25 mouse cellular contexts compared by ENCODE assay signal in genomic region chr2:120707041-120707440, GRCm38 (mm10).
"Had no signal": no experiment of that assay in that cellular context is flagged by ENCODE, and none has a peak within 500 bp of the region (broad histone marks: within the 10 kb centered on the region; RNA-seq: fewer than 3 reads in every experiment).

No protein-coding gene starts in this region.

- DNase-seq: gastrocnemius, adult 2 months; gastrocnemius, postnatal 10 days; gastrocnemius, postnatal 25 days; heart, adult 18-20 months; heart, postnatal 10 days; heart, postnatal 4 days; kidney, adult 11 months; kidney, adult 2 months; kidney, adult 9 months; kidney, postnatal 14 days; kidney, postnatal 36 days; layer of hippocampus, adult 9-11 months; layer of hippocampus, postnatal 36 days; left cerebral cortex, postnatal 4 days had no signal

- H3K27ac ChIP-seq: gastrocnemius, adult 2 months; heart, embryonic 10.5 days; hindbrain, embryonic 10.5 days; hindbrain, embryonic 13.5 days; hindbrain, embryonic 15.5 days; hindbrain, postnatal 0 days; kidney, embryonic 15.5 days; kidney, postnatal 0 days; limb, embryonic 13.5 days; limb, embryonic 15.5 days had no signal

- H3K4me3 ChIP-seq: gastrocnemius, adult 2 months; heart, embryonic 10.5 days; heart, embryonic 12.5 days; hindbrain, embryonic 10.5 days; hindbrain, embryonic 13.5 days; hindbrain, embryonic 15.5 days; kidney, embryonic 15.5 days; limb, embryonic 13.5 days; limb, embryonic 15.5 days had no signal

- H3K9ac ChIP-seq: heart, embryonic 12.5 days; hindbrain, embryonic 13.5 days; hindbrain, embryonic 15.5 days; kidney, embryonic 15.5 days; limb, embryonic 13.5 days; limb, embryonic 15.5 days had no signal

- H3K27me3 ChIP-seq: heart, embryonic 12.5 days; hindbrain, embryonic 13.5 days; hindbrain, embryonic 15.5 days; kidney, embryonic 15.5 days; limb, embryonic 13.5 days; limb, embryonic 15.5 days had no signal

- ATAC-seq: hindbrain, postnatal 0 days; intestine, embryonic 16.5 days had no signal

- H3K4me1 ChIP-seq: hindbrain, embryonic 10.5 days; hindbrain, embryonic 13.5 days; hindbrain, embryonic 15.5 days; kidney, embryonic 15.5 days; limb, embryonic 13.5 days; limb, embryonic 15.5 days had no signal

- H3K9me3 ChIP-seq: heart, embryonic 10.5 days; heart, embryonic 12.5 days; hindbrain, embryonic 10.5 days; hindbrain, embryonic 13.5 days; hindbrain, embryonic 15.5 days; kidney, embryonic 15.5 days; limb, embryonic 13.5 days; limb, embryonic 15.5 days had no signal

- H3K4me2 ChIP-seq: heart, embryonic 12.5 days; hindbrain, embryonic 13.5 days; hindbrain, embryonic 15.5 days; kidney, embryonic 15.5 days; limb, embryonic 13.5 days; limb, embryonic 15.5 days had no signal
